Mouse (Mus musculus): ENCODE measurements around the gene Ank.
"Not testable (repeated sequence)": the region's sequence is repeated elsewhere in the genome, so short reads cannot be mapped to it uniquely, and the experiment has no call there.

Ank gene

GRCm38 (mm10) chr15:27466131-27467080, at the start of gene Ank:
TSS of gene Ank (plus strand) at chr15:27466677.
- peak; percentile 80 for DNase-seq

GRCm38 (mm10) chr15:27418566-27419331, 47.7 kb upstream of the Ank start:
- DNase-seq, result no peak

GRCm38 (mm10) chr15:27421531-27421930, 44.9 kb upstream of the Ank start:
- DNase-seq, result no peak

- DNase-seq, result no peak
Measured at GRCm38 (mm10) chr15:27427581-27427980, 38.9 kb upstream of the Ank start.

- no peak for DNase-seq
Measured at GRCm38 (mm10) chr15:27430241-27430640, 36.2 kb upstream of the Ank start.

GRCm38 (mm10) chr15:27432851-27433615, 33.4 kb upstream of the Ank start:
- DNase-seq, result no peak

GRCm38 (mm10) chr15:27435409-27435808, 31.1 kb upstream of the Ank start:
- DNase-seq, result no peak

GRCm38 (mm10) chr15:27436194-27436593, 30.3 kb upstream of the Ank start:
- no peak for DNase-seq

- no peak for DNase-seq
Measured at GRCm38 (mm10) chr15:27441053-27441452, 25.4 kb upstream of the Ank start.

GRCm38 (mm10) chr15:27441529-27441928, 24.9 kb upstream of the Ank start:
- DNase-seq, result no peak

- no peak for DNase-seq
Measured at GRCm38 (mm10) chr15:27441951-27442350, 24.5 kb upstream of the Ank start.

- no peak for DNase-seq
Measured at GRCm38 (mm10) chr15:27444772-27445347, 21.6 kb upstream of the Ank start.

GRCm38 (mm10) chr15:27450689-27451088, 15.8 kb upstream of the Ank start:
- DNase-seq, result no peak

- no peak for DNase-seq
Measured at GRCm38 (mm10) chr15:27451760-27452159, 14.7 kb upstream of the Ank start.

GRCm38 (mm10) chr15:27452496-27452895, 14.0 kb upstream of the Ank start:
- DNase-seq, result no peak

GRCm38 (mm10) chr15:27457001-27457400, 9.5 kb upstream of the Ank start:
- no peak for DNase-seq

GRCm38 (mm10) chr15:27459781-27460180, 6.7 kb upstream of the Ank start:
- DNase-seq, result not testable (repeated sequence)

- no peak for DNase-seq
Measured at GRCm38 (mm10) chr15:27461336-27462245, 4.9 kb upstream of the Ank start.

- DNase-seq, result no peak
Measured at GRCm38 (mm10) chr15:27463876-27464275, 2.6 kb upstream of the Ank start.

- no peak for DNase-seq
Measured at GRCm38 (mm10) chr15:27465391-27466005, 979 bp upstream of the Ank start.

- no peak for DNase-seq
Measured at GRCm38 (mm10) chr15:27467081-27467491, 609 bp downstream of the Ank start.

All from lung, postnatal 10 days (tissue).